ENCODE assay signal across 20 mouse cellular contexts in genomic region chr8:17596559-17596958, GRCm38 (mm10).
"Had no signal": no experiment of that assay in that cellular context is flagged by ENCODE, and none has a peak within 500 bp of the region (broad histone marks: within the 10 kb centered on the region; RNA-seq: fewer than 3 reads in every experiment).

No protein-coding gene starts in this region.

- DNase-seq: cerebellum, adult 9-10 months; cerebellum, adult 9-11 months; cerebellum, postnatal 10 days; cerebellum, postnatal 14 days; cerebellum, postnatal 25 days; cerebellum, postnatal 36 days; embryo, embryonic 11 days; forebrain, postnatal 0 days; gastrocnemius, adult 2 months; gastrocnemius, postnatal 10 days; gastrocnemius, postnatal 14 days; gastrocnemius, postnatal 25 days; gastrocnemius, postnatal 36 days; heart, adult 11 months; heart, adult 18-20 months; heart, adult 2 months had no signal

- ATAC-seq: forebrain, embryonic 13.5 days; forebrain, embryonic 14.5 days; forebrain, embryonic 15.5 days; forebrain, embryonic 16.5 days; forebrain, postnatal 0 days had no signal
